Mouse (Mus musculus): ENCODE data around the gene Atp2c2. TPM values are rescaled to one million over a fixed set of nuclear protein-coding genes. Genes with fewer than 3 reads are reported as not detected.

Gene Atp2c2
- polyA plus RNA-seq, 1 experiment = not detected

DNA sequence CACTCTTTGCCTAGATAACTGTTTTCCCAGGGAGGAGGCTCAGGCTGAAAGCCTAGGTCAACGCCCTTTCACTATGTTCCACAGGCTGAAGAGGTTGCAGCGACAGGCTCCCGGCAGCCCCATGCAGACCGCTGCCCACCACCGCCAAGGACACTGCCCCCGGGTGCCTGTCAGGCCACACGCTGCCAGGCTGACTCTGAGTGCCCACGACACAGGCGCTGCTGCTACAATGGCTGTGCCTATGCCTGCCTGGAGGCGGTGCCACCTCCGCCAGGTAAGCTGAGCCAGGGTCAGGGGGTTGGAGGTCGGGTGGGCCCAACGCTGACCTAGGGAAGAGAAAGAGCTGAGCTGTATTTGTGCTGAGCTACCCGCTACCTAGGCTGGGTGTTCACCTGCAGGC lies 20.6 kb upstream of the Atp2c2 start:
- no peak for TF ChIP-seq GATA1 (IDR thresholded peaks at IDR 0.05; ENCODE audit: low read length)

GRCm38 (mm10) chr8:119690602-119691001 lies 9.2 kb upstream of the Atp2c2 start:
- TF ChIP-seq GATA1 (IDR thresholded peaks at IDR 0.05; ENCODE audit: low read length) = no peak

- no peak for TF ChIP-seq GATA1 (IDR thresholded peaks at IDR 0.05; ENCODE audit: low read length)
Observed at GRCm38 (mm10) chr8:119691989-119692388, 7.8 kb upstream of the Atp2c2 start.

- no peak for TF ChIP-seq GATA1 (IDR thresholded peaks at IDR 0.05; ENCODE audit: low read length)
Observed at GRCm38 (mm10) chr8:119694696-119695095, 5.1 kb upstream of the Atp2c2 start.

DNA sequence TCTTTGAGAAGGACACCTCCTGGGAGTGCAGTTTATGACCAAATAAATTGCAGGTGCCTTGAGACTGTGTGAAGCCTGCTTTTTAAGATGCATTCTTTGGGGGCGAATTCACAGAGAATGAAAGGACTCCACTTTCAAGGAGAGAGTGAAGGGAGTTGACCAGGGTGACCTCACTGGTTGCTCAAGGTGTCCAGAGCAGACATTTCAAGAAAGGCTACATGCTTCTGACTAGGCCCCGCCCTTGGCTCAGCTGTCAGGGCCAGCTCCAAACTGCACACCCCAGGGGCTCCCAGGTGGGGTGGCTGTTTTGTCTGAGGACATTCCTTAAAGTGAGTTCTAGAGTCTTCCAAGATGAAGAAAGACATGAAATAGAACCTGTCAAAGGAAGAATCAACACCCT lies 2.6 kb upstream of the Atp2c2 start:
- TF ChIP-seq GATA1 (IDR thresholded peaks at IDR 0.05; ENCODE audit: low read length) = no peak

- no peak for TF ChIP-seq GATA1 (IDR thresholded peaks at IDR 0.05; ENCODE audit: low read length)
Observed at GRCm38 (mm10) chr8:119698960-119699359, 849 bp upstream of the Atp2c2 start.

GRCm38 (mm10) chr8:119702965-119703364 lies 3.2 kb downstream of the Atp2c2 start:
- no peak for TF ChIP-seq GATA1 (IDR thresholded peaks at IDR 0.05; ENCODE audit: low read length)

DNA sequence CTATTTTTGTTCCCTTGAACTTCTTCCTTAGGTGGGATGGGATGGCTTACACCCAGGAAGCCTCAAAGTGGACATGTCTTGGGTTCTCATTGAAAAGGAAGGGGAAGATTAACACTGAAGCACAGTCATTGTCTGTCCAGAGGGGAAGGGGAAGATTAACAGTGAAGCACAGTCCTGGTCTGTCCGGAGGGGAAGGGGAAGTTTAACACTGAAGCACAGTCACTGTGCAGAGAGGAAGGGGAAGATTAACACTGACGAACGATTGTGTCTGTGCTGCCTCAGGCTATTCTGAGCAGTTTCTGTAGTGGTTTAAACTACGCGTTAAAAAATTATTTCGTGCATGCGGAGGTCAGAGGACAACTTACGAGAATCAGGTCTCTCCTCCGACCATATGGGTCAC lies 7.3 kb downstream of the Atp2c2 start:
- no peak for TF ChIP-seq GATA1 (IDR thresholded peaks at IDR 0.05; ENCODE audit: low read length)

DNA sequence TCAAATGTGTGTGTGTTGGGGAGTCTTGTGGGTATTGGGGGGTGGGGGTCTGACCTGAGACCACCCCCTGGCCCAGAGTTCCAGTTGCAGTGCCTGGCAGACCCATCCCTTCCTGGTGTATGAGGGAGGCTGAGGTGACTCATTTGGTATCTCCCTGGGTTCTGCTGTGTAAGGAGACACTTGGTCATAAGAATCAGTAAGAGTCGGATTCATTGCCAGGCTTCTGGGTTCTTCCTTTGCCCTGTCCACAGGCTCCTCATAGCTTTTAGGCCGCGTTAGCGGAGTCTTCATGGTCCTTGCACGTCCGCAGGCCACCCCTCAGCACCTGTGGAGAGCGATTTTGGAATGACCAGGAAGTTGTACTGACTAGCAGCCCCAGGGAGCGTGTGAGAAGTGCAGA lies 8.7 kb downstream of the Atp2c2 start:
- TF ChIP-seq GATA1 (IDR thresholded peaks at IDR 0.05; ENCODE audit: low read length) = no peak

DNA sequence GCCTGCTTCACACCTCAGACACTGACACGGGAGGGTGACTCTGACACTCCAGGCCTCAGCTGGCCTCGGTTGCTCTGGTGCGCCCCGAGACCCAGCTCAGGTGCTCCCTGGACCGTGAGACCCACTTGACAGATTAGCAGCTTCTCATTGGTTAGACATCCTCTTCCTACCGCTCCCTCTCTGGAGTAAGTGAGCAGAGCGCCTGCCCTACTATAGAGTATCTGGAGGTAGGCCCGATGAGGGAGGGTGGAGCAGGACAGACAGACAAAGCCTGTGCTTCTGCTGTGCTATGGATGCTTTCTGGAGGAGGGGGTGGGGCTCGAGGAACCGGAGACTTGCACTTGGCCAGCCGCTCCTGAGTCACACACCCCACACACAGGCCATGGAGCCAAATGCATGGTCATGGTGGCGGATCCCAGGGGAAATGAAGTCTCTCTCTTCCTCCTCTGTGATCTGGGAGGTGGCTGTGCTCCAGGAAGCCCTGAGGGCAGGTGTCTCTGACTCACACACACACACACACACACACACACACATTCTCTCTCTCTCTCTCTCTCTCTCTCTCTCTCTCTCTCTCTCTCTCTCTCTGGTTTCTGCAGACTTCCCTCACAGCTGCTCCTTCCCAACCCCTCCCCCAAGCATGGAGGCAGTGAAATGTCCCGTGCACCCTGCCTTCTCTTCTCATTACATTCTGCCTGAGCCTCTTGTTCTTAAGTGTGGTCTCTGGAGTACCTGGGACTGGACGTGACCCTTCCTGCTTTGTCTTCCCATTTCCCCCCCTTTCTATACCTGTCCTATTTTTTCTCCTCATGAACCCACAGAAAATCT lies 9.3 kb downstream of the Atp2c2 start:
- TF ChIP-seq GATA1 (IDR thresholded peaks at IDR 0.05; ENCODE audit: low read length) = no peak

- no peak for TF ChIP-seq GATA1 (IDR thresholded peaks at IDR 0.05; ENCODE audit: low read length)
Observed at GRCm38 (mm10) chr8:119709703-119710093, 9.9 kb downstream of the Atp2c2 start.

DNA sequence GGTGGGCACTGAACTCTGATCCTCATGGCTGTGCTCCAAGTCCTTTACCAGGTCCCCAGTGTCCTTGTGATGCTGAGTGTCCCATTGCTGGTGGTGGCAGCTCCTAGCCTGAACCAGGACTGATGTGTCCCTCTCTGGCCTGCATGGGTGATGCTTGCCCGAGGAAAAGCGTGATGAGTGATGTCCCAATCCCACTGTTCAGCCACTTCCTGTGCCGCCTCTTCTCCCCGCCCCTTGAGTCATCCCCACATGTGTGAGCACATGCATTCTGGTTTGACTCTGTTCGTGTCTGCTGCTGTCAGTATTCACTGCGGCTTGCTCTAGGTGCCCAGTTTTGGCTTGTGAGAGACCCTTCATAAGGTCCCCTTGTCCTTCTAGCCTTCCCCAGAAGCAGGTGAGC lies 12.4 kb downstream of the Atp2c2 start:
- TF ChIP-seq GATA1 (IDR thresholded peaks at IDR 0.05; ENCODE audit: low read length) = no peak

DNA sequence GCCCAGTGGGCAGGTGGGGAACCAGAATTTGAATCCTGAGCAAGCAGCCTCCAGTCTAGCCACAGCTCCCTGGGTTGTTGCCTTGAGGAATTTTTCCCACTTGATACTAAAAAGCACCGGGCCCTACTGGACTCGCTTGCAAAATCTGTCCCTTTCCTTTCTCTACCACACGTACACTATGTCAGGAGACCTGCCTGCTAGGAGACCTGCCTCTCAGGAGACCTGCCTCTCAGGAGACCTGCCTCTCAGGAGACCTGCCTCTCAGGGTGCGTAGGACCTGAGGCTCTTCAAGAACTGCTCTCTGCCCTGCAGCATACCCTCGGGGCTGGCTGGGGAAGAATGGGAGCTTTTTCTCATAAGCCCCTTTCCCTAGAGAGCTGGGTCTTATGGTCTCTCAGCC lies 13.6 kb downstream of the Atp2c2 start:
- no peak for TF ChIP-seq GATA1 (IDR thresholded peaks at IDR 0.05; ENCODE audit: low read length)

- TF ChIP-seq GATA1 (IDR thresholded peaks at IDR 0.05; ENCODE audit: low read length) = no peak
Observed at GRCm38 (mm10) chr8:119715221-119715620, 15.4 kb downstream of the Atp2c2 start.

DNA sequence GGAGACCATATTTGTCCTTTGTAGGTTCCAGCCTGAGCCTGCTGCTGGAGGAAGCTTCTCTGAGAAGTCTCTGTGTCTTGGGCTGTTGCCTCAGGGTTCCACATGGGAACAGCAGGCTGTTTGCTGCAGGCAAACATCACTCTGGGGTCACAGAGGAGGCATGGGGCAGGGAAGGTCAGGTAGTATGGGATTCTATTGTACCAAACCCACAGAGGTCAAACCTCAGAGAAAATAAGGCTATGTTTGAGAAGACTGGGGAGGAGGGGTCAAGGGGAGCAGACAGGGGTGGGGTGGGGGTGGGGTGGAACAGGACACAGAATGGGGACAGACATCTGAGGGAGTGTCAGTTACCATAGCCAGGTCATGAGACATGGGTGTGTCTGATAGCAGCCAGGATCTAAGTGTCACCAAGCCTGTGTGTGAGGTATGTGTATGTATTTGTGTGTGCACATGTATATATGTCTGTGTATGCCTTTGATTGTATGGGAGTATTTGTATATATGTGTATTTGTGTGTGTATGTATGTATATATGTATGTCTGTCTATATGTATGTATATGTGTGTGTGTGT lies 17.0 kb downstream of the Atp2c2 start:
- TF ChIP-seq GATA1 (IDR thresholded peaks at IDR 0.05; ENCODE audit: low read length) = no peak

DNA sequence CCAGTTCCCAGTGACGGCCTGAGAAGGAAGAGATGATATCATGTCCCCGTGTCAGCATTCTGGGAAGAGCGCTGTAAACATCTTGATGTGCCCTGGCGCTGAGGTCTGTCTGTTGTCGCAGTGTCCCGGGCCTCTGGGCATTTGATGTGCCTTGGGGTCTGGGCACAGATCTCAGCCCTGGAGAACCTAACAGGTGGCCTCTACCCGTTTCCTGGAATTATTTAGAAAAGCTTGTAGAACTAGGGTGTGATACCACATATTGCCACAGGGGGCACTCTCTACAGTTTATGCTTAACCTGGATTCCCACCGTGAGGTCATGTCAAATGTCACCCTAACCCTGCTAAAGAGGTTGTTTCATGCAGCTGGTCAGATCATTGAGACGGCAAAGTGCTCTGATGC lies 18.0 kb downstream of the Atp2c2 start:
- no peak for TF ChIP-seq GATA1 (IDR thresholded peaks at IDR 0.05; ENCODE audit: low read length)

DNA sequence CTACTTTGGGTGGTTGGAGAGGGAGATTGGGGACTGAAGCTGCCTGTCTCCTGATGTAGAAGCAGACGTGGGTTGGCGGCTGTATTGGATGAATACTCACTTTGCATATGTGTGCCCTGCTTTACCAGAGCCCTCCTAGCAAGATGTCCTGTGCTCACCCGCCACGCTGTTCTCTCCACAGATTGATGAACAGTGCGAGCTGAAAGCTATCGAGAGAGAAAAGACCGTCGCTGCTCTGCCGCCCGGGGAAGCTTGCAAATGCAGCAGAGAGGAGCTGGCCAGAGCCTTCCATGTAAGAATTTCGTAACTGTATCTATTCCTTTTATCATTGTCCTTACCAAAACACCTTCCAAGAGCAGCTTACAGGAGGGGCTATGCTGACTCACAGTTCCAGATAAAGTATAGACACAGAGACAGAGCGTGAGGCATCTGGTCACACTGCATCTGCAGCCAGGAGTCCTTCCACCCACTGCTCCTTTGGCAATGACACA lies 19.2 kb downstream of the Atp2c2 start:
- no peak for TF ChIP-seq GATA1 (IDR thresholded peaks at IDR 0.05; ENCODE audit: low read length)
